Mouse (Mus musculus) CH12.LX (cell line): ENCODE measurements around the gene Cldnd1.

Experiments used
- BHLHE40 ChIP-seq: IDR thresholded peaks from 2 replicates; pipeline ENCODE4 v1.6.1; 2011; ENCODE audit warnings: mild to moderate bottlenecking, low read depth, low read length, improper control_type of control experiment
- CTCF ChIP-seq, 2 experiments: IDR thresholded peaks in 1 of 2; conservative IDR thresholded peaks in 1 of 2; 2 replicates each; pipeline ENCODE4 v1.5.1; 2011 to 2012; ENCODE audit warnings: low read depth in 2 of 2, low read length in 2 of 2, improper control_type of control experiment in 1 of 2, inconsistent platforms in 1 of 2, mild to moderate bottlenecking in 1 of 2, moderate library complexity in 1 of 2
- HCFC1 ChIP-seq: IDR thresholded peaks from 2 replicates; pipeline ENCODE4 v1.6.1; 2012; ENCODE audit warnings: low read depth, mild to moderate bottlenecking, inconsistent platforms, low read length, improper control_type of control experiment
- MAZ ChIP-seq: IDR thresholded peaks from 2 replicates; pipeline ENCODE4 v1.6.1; 2012; ENCODE audit warnings: low read depth, mild to moderate bottlenecking, inconsistent platforms, low read length, improper control_type of control experiment, moderate library complexity
- MYC ChIP-seq: IDR thresholded peaks from 2 replicates; pipeline ENCODE4 v1.6.1; 2011; ENCODE audit warnings: low read depth, mild to moderate bottlenecking, improper control_type of control experiment, low read length
- NELFE ChIP-seq: IDR thresholded peaks from 2 replicates; pipeline ENCODE4 v1.6.1; 2011; ENCODE audit warnings: low read depth, low read length, improper control_type of control experiment
- POLR2A ChIP-seq: IDR thresholded peaks from 2 replicates; pipeline ENCODE4 v1.6.1; 2011; ENCODE audit warnings: low read depth, mild to moderate bottlenecking, improper control_type of control experiment, low read length
- RAD21 ChIP-seq: IDR thresholded peaks from 2 replicates; pipeline ENCODE4 v1.6.1; 2011; ENCODE audit warnings: low read depth, mild to moderate bottlenecking, low read length, improper control_type of control experiment, moderate library complexity
- UBTF ChIP-seq: IDR thresholded peaks from 2 replicates; pipeline ENCODE4 v1.6.1; 2012; ENCODE audit warnings: low read depth, mild to moderate bottlenecking, inconsistent platforms, low read length, improper control_type of control experiment, moderate library complexity
- USF1 ChIP-seq: IDR thresholded peaks from 2 replicates; pipeline ENCODE4 v1.6.1; 2014; ENCODE audit warnings: low read depth, mild to moderate bottlenecking, inconsistent platforms, low read length, improper control_type of control experiment

DNA sequence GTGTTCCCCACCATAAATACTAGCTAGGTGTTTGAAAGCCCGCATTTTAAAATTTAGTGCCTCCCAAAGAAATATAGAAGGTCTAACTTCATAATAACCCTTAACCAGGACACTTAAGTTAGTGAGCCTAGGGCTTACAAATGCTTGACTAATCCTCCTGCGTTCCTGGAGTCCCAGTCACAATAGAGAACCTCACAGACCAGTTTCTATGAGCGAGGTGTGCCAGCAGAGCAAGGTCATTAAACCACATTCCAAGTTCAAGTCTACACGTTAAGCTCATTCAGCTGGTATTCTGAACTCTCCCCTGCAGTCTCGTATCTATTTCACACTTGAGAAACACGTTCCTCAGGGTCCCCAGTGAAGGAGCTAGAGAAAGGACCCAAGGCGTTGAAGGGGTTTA lies 44.8 kb upstream of the Cldnd1 start:
- TF ChIP-seq MYC (no peak), BHLHE40 (no peak), CTCF (conservative IDR thresholded peaks at IDR 0.05 in 1 of 2, IDR thresholded peaks at IDR 0.05 in 1 of 2; ENCODE audit: low read depth in 2 of 2, low read length in 2 of 2) (no peak), UBTF (no peak), MAZ (no peak), RAD21 (no peak), USF1 (no peak), HCFC1 (no peak), POLR2A (no peak), NELFE (no peak)
